Comparison of ENCODE assay signal across 8 mouse cellular contexts in genomic region chr5:143818461-143818860, GRCm38 (mm10). TPM values are rescaled to one million over a fixed set of nuclear protein-coding genes. Genes with fewer than 3 reads are reported as not detected.
DNase-seq lines count a peak whose midpoint lies in the region; ATAC-seq and TF ChIP-seq lines count a peak whose summit lies in the region.

No protein-coding gene starts in this region.

- peak overlapping the region; percentile 70 for H3K9ac ChIP-seq in midbrain, embryonic 11.5 days (ENCODE audit: low read length)

- DNase-seq in kidney, adult 11 months, result peak; percentile 4
- DNase-seq in kidney, postnatal 10 days, result no peak
- no peak for DNase-seq in hindbrain, embryonic 10.5 days (ENCODE audit: low spot score)
- no peak for DNase-seq in midbrain, embryonic 11.5 days (ENCODE audit: low spot score, missing footprints)
- no peak for DNase-seq in cerebellum, postnatal 25 days
- DNase-seq in right cerebral cortex, postnatal 25 days, result no peak
- DNase-seq in adipocyte (ENCODE audit: low spot score), result no peak

- TF ChIP-seq POLR2A in bone marrow, adult 2 months (IDR thresholded peaks at IDR 0.05; ENCODE audit: borderline replicate concordance, control insufficient read depth, low read depth, low read length), result no peak

- H3K4me2 ChIP-seq in midbrain, embryonic 11.5 days, result peak overlapping the region; percentile 43

- no peaks in the 10 kb centered on the region for H3K9me3 ChIP-seq in hindbrain, embryonic 10.5 days
- no peaks in the 10 kb centered on the region for H3K9me3 ChIP-seq in midbrain, embryonic 11.5 days (ENCODE audit: control insufficient read depth, low read length)

- H3K27me3 ChIP-seq in hindbrain, embryonic 10.5 days (ENCODE audit: insufficient read depth, poor library complexity, severe bottlenecking), result no peaks in the 10 kb centered on the region
- no peaks in the 10 kb centered on the region for H3K27me3 ChIP-seq in midbrain, embryonic 11.5 days (ENCODE audit: control insufficient read depth, insufficient read depth, low read length)

- no peaks in the 10 kb centered on the region for H3K36me3 ChIP-seq in hindbrain, embryonic 10.5 days
- H3K36me3 ChIP-seq in midbrain, embryonic 11.5 days (ENCODE audit: control insufficient read depth, insufficient read depth, low read length), result no peaks in the 10 kb centered on the region

- peak overlapping the region; percentile 96 for H3K27ac ChIP-seq in bone marrow, adult 2 months (ENCODE audit: control insufficient read depth, insufficient read depth, low read depth, low read length, poor library complexity)
- H3K27ac ChIP-seq in hindbrain, embryonic 10.5 days, result peak overlapping the region; percentile 89
- no peak overlapping the region for H3K27ac ChIP-seq in midbrain, embryonic 11.5 days (ENCODE audit: low read depth, low read length)

- TF ChIP-seq CTCF in bone marrow, adult 2 months (IDR thresholded peaks at IDR 0.05; ENCODE audit: control insufficient read depth, insufficient read depth, low read length), result no peak

- H3K4me1 ChIP-seq in bone marrow, adult 2 months (ENCODE audit: control insufficient read depth, insufficient read depth, low read length), result no peaks in the 10 kb centered on the region; the same call in 1 of the 2 replicates
- H3K4me1 ChIP-seq in hindbrain, embryonic 10.5 days (replicated peaks), result peaks cover 10% of the 10 kb centered on the region
- peaks cover 10% of the 10 kb centered on the region for H3K4me1 ChIP-seq in midbrain, embryonic 11.5 days (ENCODE audit: control insufficient read depth, insufficient read depth, low read length)

- H3K4me3 ChIP-seq in bone marrow, adult 2 months (replicated peaks; ENCODE audit: control insufficient read depth, low read depth, low read length), result peak overlapping the region; percentile 88
- H3K4me3 ChIP-seq in hindbrain, embryonic 10.5 days, result peak overlapping the region; percentile 93
- peak overlapping the region; percentile 62 for H3K4me3 ChIP-seq in midbrain, embryonic 11.5 days (ENCODE audit: low read depth, low read length)

- no peak for ATAC-seq in midbrain, embryonic 11.5 days (ENCODE audit: low FRiP score)

- WGBS in bone marrow, adult 2 months, result 5% methylated on average over 10 of the region's 10 CpGs
- 16% methylated on average over 10 of the region's 10 CpGs for WGBS in hindbrain, embryonic 10.5 days
- 23% methylated on average over 10 of the region's 10 CpGs for WGBS in midbrain, embryonic 11.5 days

RNA-seq across cellular contexts. Expression of gene Eif2ak1, which starts 0.9 kb away (rescaled TPM):
- polyA plus RNA-seq in bone marrow, adult 2 months (2011; ENCODE audit: insufficient read depth, insufficient read length, low replicate concordance, missing spikeins), result 67.6 and 84.5 TPM in 2 replicates
- 45.0 and 48.4 TPM in 2 replicates for polyA plus RNA-seq in hindbrain, embryonic 10.5 days (2016; fragmentation: Nextera tagmentation; extraction: Ambion mirVana)
- 52.8 and 54.5 TPM in 2 replicates for polyA plus RNA-seq in midbrain, embryonic 11.5 days (2014; fragmentation: Nextera tagmentation; extraction: Ambion mirVana)
